Mouse (Mus musculus) liver, adult 2 months (tissue): ENCODE measurements at regions not wholly inside any gene's neighbourhood (a gene's known extent, or its start where the extent isn't known, plus 50 kb on each side); places are given as distances from the start of the nearest gene placed in this dataset.

ENCODE experiments used
- DNase-seq: peaks from one replicate; pipeline ENCODE4 v3.0.0-alpha.2; 2011; ENCODE audit warnings: low read depth, low spot score; ENCODE audit errors: extremely low read depth
- H3K27ac ChIP-seq: fragments of 200-500 bp; replicated peaks from 2 replicates; pipeline ENCODE4 v1.5.1; 2012; ENCODE audit warnings: low read depth, mild to moderate bottlenecking, control low read depth, inconsistent platforms, low read length; ENCODE audit not compliant: insufficient read depth
- H3K27me3 ChIP-seq: fragments of 200-500 bp; 2 replicates; pipeline ENCODE4 v1.6.1; 2012; ENCODE audit warnings: mild to moderate bottlenecking, moderate library complexity, low read length, inconsistent platforms; ENCODE audit not compliant: control insufficient read depth, insufficient read depth
- H3K36me3 ChIP-seq: fragments of 200-500 bp; 2 replicates; pipeline ENCODE4 v1.6.1; 2012; ENCODE audit warnings: low read length, inconsistent platforms; ENCODE audit not compliant: control insufficient read depth, insufficient read depth
- H3K4me1 ChIP-seq: fragments of 200-500 bp; 2 replicates; pipeline ENCODE4 v1.6.1; 2011; ENCODE audit warnings: low read length; ENCODE audit not compliant: control insufficient read depth, insufficient read depth
- H3K4me3 ChIP-seq: fragments of 200-500 bp; 2 replicates; pipeline ENCODE4 v1.5.1; 2011; ENCODE audit warnings: low read depth, mild to moderate bottlenecking, control low read depth, low read length, moderate library complexity; ENCODE audit not compliant: insufficient read depth
- H3K79me2 ChIP-seq: fragments of 200-500 bp; 2 replicates; pipeline ENCODE4 v1.6.1; 2012; ENCODE audit warnings: inconsistent platforms, mild to moderate bottlenecking, low read length, moderate library complexity; ENCODE audit not compliant: control insufficient read depth, insufficient read depth
- H3K9ac ChIP-seq: fragments of 200-500 bp; 2 replicates; pipeline ENCODE4 v1.6.1; 2012; ENCODE audit warnings: low read depth, mild to moderate bottlenecking, control low read depth, inconsistent platforms, low read length
- CTCF ChIP-seq: fragments of 200-500 bp; IDR thresholded peaks from 2 replicates; pipeline ENCODE4 v1.5.1; 2011; ENCODE audit warnings: low read depth, low read length, control low read depth
- POLR2A ChIP-seq: fragments of 200-500 bp; IDR thresholded peaks from 2 replicates; pipeline ENCODE4 v1.6.1; 2011; ENCODE audit warnings: low read length, control low read depth; ENCODE audit not compliant: insufficient read depth; ENCODE audit errors: extremely low read depth
- WGBS: fragments of 180-500 bp; shearing (Covaris S2); methylation state at CpG from one replicate; pipeline ENCODE4 v1.1.7; 2018; 5-methylcytosine and 5-hydroxymethylcytosine counted together

- Histone ChIP-seq H3K79me2 (no peaks in the 10 kb centered on the region), H3K27ac (no peak overlapping the region)
These were observed 126.2 kb upstream of the Slc7a11 start for GRCm38 (mm10) chr3:50569565-50569964.

DNA sequence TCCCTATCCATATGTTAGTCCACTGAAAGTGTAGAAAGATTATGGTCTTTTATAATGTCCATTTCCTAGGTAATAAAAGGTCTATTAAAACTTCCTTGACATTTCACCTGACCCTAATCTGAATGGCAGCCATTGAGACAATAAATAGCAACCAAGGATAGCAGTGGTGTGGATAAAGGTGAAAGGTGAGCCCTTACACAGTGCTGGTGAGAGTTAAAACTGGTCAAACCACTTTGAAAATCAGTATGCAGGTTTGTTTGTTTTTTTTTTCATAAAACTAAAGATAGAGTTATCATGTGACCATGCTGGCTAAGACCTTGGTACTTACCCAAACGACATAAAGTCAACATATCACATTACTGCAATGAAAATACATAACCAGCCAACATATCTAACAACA, 110.7 kb upstream of the Slc7a11 start:
- H3K79me2 ChIP-seq, result no peaks in the 10 kb centered on the region
- no peaks in the 10 kb centered on the region for H3K4me1 ChIP-seq
- no peak for DNase-seq
- H3K27me3 ChIP-seq, result no peaks in the 10 kb centered on the region
- H3K36me3 ChIP-seq, result no peaks in the 10 kb centered on the region
- no peak overlapping the region for H3K27ac ChIP-seq
- H3K4me3 ChIP-seq, result no peak overlapping the region
- no peak overlapping the region for H3K9ac ChIP-seq
- WGBS, result 19% methylated on average over 1 of the region's 1 CpGs
- TF ChIP-seq POLR2A (no peak), CTCF (no peak)

More at GRCm38 (mm10) chr3:50569565-50569964, 126.2 kb upstream of the Slc7a11 start:
- 85% methylated on average over 10 of the region's 10 CpGs for WGBS
- Histone ChIP-seq H3K4me3 (no peak overlapping the region), H3K27me3 (no peaks in the 10 kb centered on the region), H3K36me3 (no peaks in the 10 kb centered on the region), H3K9ac (no peak overlapping the region), H3K4me1 (no peaks in the 10 kb centered on the region)
- TF ChIP-seq POLR2A (no peak), CTCF (no peak)
- DNase-seq, result no peak

DNA sequence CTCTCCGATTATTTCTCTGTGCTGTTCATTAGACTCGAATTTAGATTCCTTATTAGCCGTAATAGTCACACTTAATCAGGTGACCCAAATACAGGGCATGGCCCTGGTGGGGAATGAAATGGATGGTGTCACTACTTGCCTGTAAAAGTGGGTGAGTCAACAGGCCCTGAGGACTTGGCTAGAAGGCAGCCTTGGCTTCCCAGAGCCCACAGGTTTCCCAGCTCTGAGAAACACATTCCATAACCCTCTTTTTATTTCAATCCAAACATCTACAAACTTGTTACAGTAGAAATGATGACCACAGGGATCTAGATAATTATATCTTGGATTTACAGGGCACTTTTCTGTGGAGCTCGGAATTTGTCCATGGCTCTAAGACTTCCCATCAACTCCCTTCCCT, 105.2 kb upstream of the Slc7a11 start:
- 75% methylated on average over 4 of the region's 4 CpGs for WGBS

DNA sequence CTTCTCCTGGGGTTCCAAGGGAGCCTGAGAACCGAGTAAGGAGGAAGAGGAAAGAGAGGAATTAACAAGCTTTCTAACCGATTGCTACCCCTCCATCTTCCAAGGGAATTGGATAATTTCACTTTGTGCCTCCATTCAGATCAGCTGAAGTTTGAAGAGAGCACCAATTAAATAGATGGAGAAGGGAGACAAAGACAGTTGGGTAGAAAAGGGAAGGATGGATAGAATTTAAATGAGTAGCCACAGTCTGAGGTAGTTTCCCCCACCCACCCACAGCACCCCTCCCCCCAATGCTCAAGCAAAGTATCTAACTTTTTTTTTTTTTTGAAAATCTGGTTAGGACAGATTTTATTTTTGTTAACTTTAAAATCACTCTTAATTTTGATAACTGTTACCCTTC, 87.2 kb upstream of the Slc7a11 start:
- H3K4me1 ChIP-seq, result no peaks in the 10 kb centered on the region
- DNase-seq, result no peak
- no peak for TF ChIP-seq POLR2A
- TF ChIP-seq CTCF, result no peak
- no peak overlapping the region for H3K9ac ChIP-seq
- WGBS, result 56% methylated on average over 2 of the region's 2 CpGs
- H3K27ac ChIP-seq, result no peak overlapping the region
- no peak overlapping the region for H3K4me3 ChIP-seq
- H3K79me2 ChIP-seq, result no peaks in the 10 kb centered on the region
- H3K36me3 ChIP-seq, result no peaks in the 10 kb centered on the region
- no peaks in the 10 kb centered on the region for H3K27me3 ChIP-seq

More for the DNA sequence above, 105.2 kb upstream of the Slc7a11 start:
- Histone ChIP-seq H3K9ac (no peak overlapping the region), H3K36me3 (no peaks in the 10 kb centered on the region), H3K27me3 (no peaks in the 10 kb centered on the region), H3K79me2 (no peaks in the 10 kb centered on the region), H3K4me1 (no peaks in the 10 kb centered on the region), H3K4me3 (no peak overlapping the region), H3K27ac (no peak overlapping the region)
- TF ChIP-seq POLR2A, result no peak
- no peak for TF ChIP-seq CTCF
- no peak for DNase-seq

DNA sequence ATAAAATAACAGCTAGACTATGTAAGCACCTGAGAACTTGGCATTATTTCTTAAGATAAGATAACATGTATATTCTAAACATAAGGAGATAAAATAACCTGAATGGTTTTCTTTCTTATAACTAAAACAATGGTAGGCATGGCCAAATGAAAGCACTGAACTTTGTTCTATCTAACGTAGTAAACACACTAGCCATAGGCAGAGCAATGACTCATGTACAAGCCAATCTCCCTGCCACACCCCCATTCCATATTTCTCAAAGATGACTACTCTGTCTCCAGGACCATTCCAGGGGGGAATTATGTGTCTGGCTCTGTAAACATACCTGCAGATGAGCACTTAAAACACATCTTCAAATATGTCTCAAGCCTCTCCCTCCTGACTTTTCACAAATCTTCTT, 80.6 kb upstream of the Slc7a11 start:
- Histone ChIP-seq H3K4me3 (no peak overlapping the region), H3K4me1 (no peaks in the 10 kb centered on the region), H3K36me3 (no peaks in the 10 kb centered on the region), H3K27ac (no peak overlapping the region), H3K79me2 (no peaks in the 10 kb centered on the region), H3K27me3 (no peaks in the 10 kb centered on the region), H3K9ac (no peak overlapping the region)
- DNase-seq, result no peak
- WGBS, result 69% methylated on average over 1 of the region's 1 CpGs
- TF ChIP-seq POLR2A (no peak), CTCF (no peak)

- 84% methylated on average over 2 of the region's 2 CpGs for WGBS
- no peaks in the 10 kb centered on the region for H3K79me2 ChIP-seq
- no peak for DNase-seq
- H3K27ac ChIP-seq, result no peak overlapping the region
- no peaks in the 10 kb centered on the region for H3K36me3 ChIP-seq
- no peaks in the 10 kb centered on the region for H3K4me1 ChIP-seq
- H3K27me3 ChIP-seq, result no peaks in the 10 kb centered on the region
- TF ChIP-seq CTCF, result no peak
- TF ChIP-seq POLR2A, result no peak
- no peak overlapping the region for H3K9ac ChIP-seq
- no peak overlapping the region for H3K4me3 ChIP-seq
These were observed 63.8 kb upstream of the Slc7a11 start for GRCm38 (mm10) chr3:50507211-50507610.
